Mouse (Mus musculus): ENCODE data around the gene Wdr90. TPM values are rescaled to one million over a fixed set of nuclear protein-coding genes. Genes with fewer than 3 reads are reported as not detected.
"Not testable (repeated sequence)": the region's sequence is repeated elsewhere in the genome, so short reads cannot be mapped to it uniquely, and the experiment has no call there.

Gene Wdr90
- total RNA-seq, 2 experiments from 2014 or later: 21.2 to 36.6 TPM

- intact Hi-C loops (cut with DNase I): no loop called here
- DNase-seq (ENCODE audit: low spot score in 2 of 2): no peak
Observed at GRCm38 (mm10) chr17:25879261-25879660, 18.0 kb upstream of the Wdr90 start.

- no peak for DNase-seq (ENCODE audit: low spot score in 2 of 2)
- intact Hi-C loops (cut with DNase I): no loop called here
Observed at GRCm38 (mm10) chr17:25878611-25879180, 17.4 kb upstream of the Wdr90 start.

GRCm38 (mm10) chr17:25877741-25878610 is 16.7 kb upstream of the Wdr90 start:
- intact Hi-C loops (cut with DNase I): no loop called here
- DNase-seq (ENCODE audit: low spot score in 2 of 2): no peak

- intact Hi-C loops (cut with DNase I): no loop called here
- DNase-seq (ENCODE audit: low spot score in 2 of 2): no peak
Observed at GRCm38 (mm10) chr17:25877025-25877424, 15.7 kb upstream of the Wdr90 start.

- intact Hi-C loops (cut with DNase I): no loop called here
- no peak for DNase-seq (ENCODE audit: low spot score in 2 of 2)
Observed at GRCm38 (mm10) chr17:25876347-25876915, 15.1 kb upstream of the Wdr90 start.

GRCm38 (mm10) chr17:25875171-25876136 is 14.2 kb upstream of the Wdr90 start:
- peak; percentile 90 to 92 for DNase-seq (ENCODE audit: low spot score in 2 of 2)
- intact Hi-C loops (cut with DNase I): no loop called here

- DNase-seq (ENCODE audit: low spot score in 2 of 2): peak; percentile 95 to 99
- intact Hi-C loops (cut with DNase I): no loop called here
Observed at GRCm38 (mm10) chr17:25874721-25875170, 13.4 kb upstream of the Wdr90 start, which contains the start of gene Mettl26. Gene Mettl26 (plus strand): TSS chr17:25875074.

GRCm38 (mm10) chr17:25874148-25874720 is 12.9 kb upstream of the Wdr90 start:
- intact Hi-C loops (cut with DNase I): no loop called here

GRCm38 (mm10) chr17:25873405-25874147 is 12.3 kb upstream of the Wdr90 start:
- DNase-seq (ENCODE audit: low spot score in 2 of 2): no peak
- intact Hi-C loops (cut with DNase I): no loop called here

More at GRCm38 (mm10) chr17:25874148-25874720, 12.9 kb upstream of the Wdr90 start:
- DNase-seq (ENCODE audit: low spot score in 2 of 2): no peak

- intact Hi-C loops (cut with DNase I): no loop called here
- DNase-seq (ENCODE audit: low spot score in 2 of 2): no peak
Observed at GRCm38 (mm10) chr17:25872676-25873075, 11.4 kb upstream of the Wdr90 start.

GRCm38 (mm10) chr17:25871566-25871965 is 10.3 kb upstream of the Wdr90 start:
- DNase-seq (ENCODE audit: low spot score in 2 of 2); intact Hi-C loops (cut with DNase I): not testable (repeated sequence)

GRCm38 (mm10) chr17:25869954-25870353 is 8.7 kb upstream of the Wdr90 start:
- intact Hi-C loops (cut with DNase I): no loop called here

GRCm38 (mm10) chr17:25869498-25869897 is 8.2 kb upstream of the Wdr90 start:
- no peak for DNase-seq (ENCODE audit: low spot score in 2 of 2)
- intact Hi-C loops (cut with DNase I): no loop called here

More at GRCm38 (mm10) chr17:25869954-25870353, 8.7 kb upstream of the Wdr90 start:
- DNase-seq (ENCODE audit: low spot score in 2 of 2): no peak

GRCm38 (mm10) chr17:25868601-25869191 is 7.4 kb upstream of the Wdr90 start, which contains the start of gene Mcrip2:
Gene Mcrip2 (minus strand): TSS chr17:25868764.
- intact Hi-C loops (cut with DNase I): no loop called here
- DNase-seq (ENCODE audit: low spot score in 2 of 2): peak; percentile 82 to 84

- intact Hi-C loops (cut with DNase I): no loop called here
- no peak for DNase-seq (ENCODE audit: low spot score in 2 of 2)
Observed at GRCm38 (mm10) chr17:25867836-25868600, 6.7 kb upstream of the Wdr90 start.

GRCm38 (mm10) chr17:25867509-25867835 is 6.2 kb upstream of the Wdr90 start:
- DNase-seq (ENCODE audit: low spot score in 2 of 2): no peak
- intact Hi-C loops (cut with DNase I): no loop called here

- intact Hi-C loops (cut with DNase I): no loop called here
Observed at GRCm38 (mm10) chr17:25866172-25866571, 4.9 kb upstream of the Wdr90 start.

More at GRCm38 (mm10) chr17:25866172-25866571, 4.9 kb upstream of the Wdr90 start:
- no peak for DNase-seq (ENCODE audit: low spot score in 2 of 2)

Measured in left cerebral cortex, postnatal 36 days (tissue).